Mouse (Mus musculus): ENCODE data around the gene Gm2a. TPM values are rescaled to one million over a fixed set of nuclear protein-coding genes. Genes with fewer than 3 reads are reported as not detected.
"Not testable (repeated sequence)": the region's sequence is repeated elsewhere in the genome, so short reads cannot be mapped to it uniquely, and the experiment has no call there.

Gene Gm2a
- polyA plus RNA-seq, 1 experiment from 2014 or later: 15.4 TPM

DNA sequence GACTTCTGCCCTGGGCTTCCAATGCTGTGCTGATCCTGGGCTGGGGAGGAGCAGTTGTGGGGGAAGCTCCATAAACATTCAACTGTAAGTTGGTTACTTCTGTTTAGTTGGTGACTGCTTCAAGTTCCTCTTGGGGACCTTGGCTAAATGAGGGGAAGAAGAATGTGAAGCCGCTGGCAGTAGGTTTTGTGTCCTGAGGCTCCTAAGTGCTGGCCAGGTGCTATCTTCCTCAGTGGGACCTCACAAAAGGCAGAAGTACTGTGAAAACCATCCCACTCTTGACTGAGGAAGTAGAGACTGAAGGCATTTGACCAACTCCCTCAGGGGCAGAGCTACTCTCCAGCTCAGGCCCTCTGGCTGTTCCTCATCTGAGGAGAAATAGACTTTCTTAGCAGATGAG is 8.7 kb downstream of the Gm2a start:
- WGBS: 90% methylated on average over 1 of the region's 1 CpGs
- no peak for ATAC-seq (ENCODE audit: insufficient read depth)
- TF ChIP-seq CTCF (IDR thresholded peaks at IDR 0.05; ENCODE audit: low read depth): no peak
- Histone ChIP-seq H3K4me1 (ENCODE audit: insufficient read depth) (no peaks in the 10 kb centered on the region), H3K36me3 (ENCODE audit: insufficient read depth) (no peaks in the 10 kb centered on the region), H3K27me3 (ENCODE audit: insufficient read depth, low read length) (no peaks in the 10 kb centered on the region), H3K4me2 (no peak overlapping the region), H3K4me3 (ENCODE audit: low read depth, low read length) (no peak overlapping the region), H3K9ac (no peak overlapping the region), H3K27ac (ENCODE audit: low read depth) (no peak overlapping the region), H3K9me3 (ENCODE audit: low read depth, low read length) (no peaks in the 10 kb centered on the region)
- DNase-seq: no peak

DNA sequence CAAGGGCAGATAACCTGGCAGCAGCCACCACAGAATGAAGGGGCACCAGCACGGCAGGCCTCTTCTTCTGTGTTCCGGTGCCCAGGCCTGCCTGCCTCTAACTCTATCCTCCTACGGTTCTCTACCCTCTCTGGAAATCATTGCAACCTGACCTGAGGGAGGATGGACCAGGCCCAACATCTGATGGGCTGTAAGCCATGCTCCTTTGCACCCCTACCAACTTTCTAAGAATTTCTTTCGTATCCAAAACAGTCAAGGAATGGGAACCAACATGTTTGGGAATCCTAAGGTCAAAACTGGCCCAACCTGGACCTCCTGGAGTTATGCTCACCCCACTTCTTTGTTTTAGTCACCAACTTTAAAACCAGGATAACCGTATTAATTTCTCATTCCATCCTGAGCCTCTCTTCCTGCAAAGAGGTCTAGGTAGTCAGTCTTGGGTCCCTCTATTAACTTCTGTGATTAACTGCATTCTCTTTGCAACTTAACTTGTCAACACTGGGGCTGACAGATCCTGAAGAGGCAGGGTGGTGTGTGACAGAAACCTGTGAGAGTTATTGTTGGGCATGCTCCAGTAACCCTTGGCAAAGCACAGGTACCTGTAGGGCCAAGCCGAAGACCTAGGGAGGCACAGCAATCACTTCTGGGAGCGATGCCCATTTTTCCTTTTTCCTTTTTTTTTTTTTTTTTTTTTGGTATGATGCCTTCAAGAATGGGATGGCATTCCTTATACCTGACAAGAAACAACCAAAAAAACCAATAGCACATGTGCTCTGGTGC is 11.8 kb downstream of the Gm2a start:
- ATAC-seq (ENCODE audit: insufficient read depth) (no peak), DNase-seq (no peak)
- H3K4me2 ChIP-seq: no peak overlapping the region
- 88% methylated on average over 7 of the region's 7 CpGs for WGBS
- H3K27ac ChIP-seq (ENCODE audit: low read depth): no peak overlapping the region
- no peak for TF ChIP-seq CTCF (IDR thresholded peaks at IDR 0.05; ENCODE audit: low read depth)
- no peak overlapping the region for H3K9ac ChIP-seq
- H3K4me3 ChIP-seq (ENCODE audit: low read depth, low read length): no peak overlapping the region
- H3K4me1 ChIP-seq (ENCODE audit: insufficient read depth): 0 out of 2 replicates have a peak, but pooled peaks cover 3% of the 10 kb centered on the region
- no peaks in the 10 kb centered on the region for H3K36me3 ChIP-seq (ENCODE audit: insufficient read depth)
- H3K27me3 ChIP-seq (ENCODE audit: insufficient read depth, low read length): no peaks in the 10 kb centered on the region
- no peaks in the 10 kb centered on the region for H3K9me3 ChIP-seq (ENCODE audit: low read depth, low read length)

DNA sequence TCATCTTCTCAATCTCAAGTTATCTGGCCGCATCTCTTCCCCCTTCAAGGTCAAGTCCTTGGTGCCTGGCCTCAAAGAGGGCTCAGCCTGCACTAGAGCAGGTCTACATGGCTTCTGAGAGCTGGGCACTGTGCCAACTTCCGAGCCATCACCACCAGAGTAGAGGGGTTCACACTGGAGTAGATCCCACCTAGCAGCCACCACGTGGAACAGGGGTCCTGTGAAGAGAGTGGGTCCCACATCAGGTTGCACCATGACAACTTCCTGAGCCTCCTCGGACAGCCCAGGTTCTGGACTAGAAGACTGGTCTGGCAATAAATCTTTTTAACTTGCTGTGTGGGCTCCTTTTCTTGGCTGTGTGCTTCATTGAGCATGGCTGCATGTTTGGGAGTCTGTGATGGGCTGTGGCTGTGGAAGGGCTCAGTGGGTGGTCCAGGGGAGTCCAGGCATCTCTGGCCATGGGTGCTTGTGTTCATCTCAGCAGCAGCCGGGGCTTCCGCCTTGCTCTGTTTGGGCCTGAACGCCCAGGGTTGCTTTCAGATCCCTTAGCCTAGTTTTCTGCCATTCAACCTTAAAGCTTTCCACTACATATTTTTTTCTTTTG is 12.8 kb downstream of the Gm2a start:
- no peak for TF ChIP-seq CTCF (IDR thresholded peaks at IDR 0.05; ENCODE audit: low read depth)
- H3K36me3 ChIP-seq (ENCODE audit: insufficient read depth): no peaks in the 10 kb centered on the region
- WGBS: 46% methylated on average over 7 of the region's 7 CpGs
- no peaks in the 10 kb centered on the region for H3K9me3 ChIP-seq (ENCODE audit: low read depth, low read length)
- H3K4me1 ChIP-seq (ENCODE audit: insufficient read depth): 0 out of 2 replicates have a peak, but pooled peaks cover 3% of the 10 kb centered on the region
- DNase-seq (peak; percentile 53), ATAC-seq (ENCODE audit: insufficient read depth) (peak; percentile 83)
- H3K27me3 ChIP-seq (ENCODE audit: insufficient read depth, low read length): no peaks in the 10 kb centered on the region
- H3K4me3 ChIP-seq (ENCODE audit: low read depth, low read length): no peak overlapping the region
- no peak overlapping the region for H3K9ac ChIP-seq
- H3K4me2 ChIP-seq: no peak overlapping the region
- H3K27ac ChIP-seq (ENCODE audit: low read depth): no peak overlapping the region

DNA sequence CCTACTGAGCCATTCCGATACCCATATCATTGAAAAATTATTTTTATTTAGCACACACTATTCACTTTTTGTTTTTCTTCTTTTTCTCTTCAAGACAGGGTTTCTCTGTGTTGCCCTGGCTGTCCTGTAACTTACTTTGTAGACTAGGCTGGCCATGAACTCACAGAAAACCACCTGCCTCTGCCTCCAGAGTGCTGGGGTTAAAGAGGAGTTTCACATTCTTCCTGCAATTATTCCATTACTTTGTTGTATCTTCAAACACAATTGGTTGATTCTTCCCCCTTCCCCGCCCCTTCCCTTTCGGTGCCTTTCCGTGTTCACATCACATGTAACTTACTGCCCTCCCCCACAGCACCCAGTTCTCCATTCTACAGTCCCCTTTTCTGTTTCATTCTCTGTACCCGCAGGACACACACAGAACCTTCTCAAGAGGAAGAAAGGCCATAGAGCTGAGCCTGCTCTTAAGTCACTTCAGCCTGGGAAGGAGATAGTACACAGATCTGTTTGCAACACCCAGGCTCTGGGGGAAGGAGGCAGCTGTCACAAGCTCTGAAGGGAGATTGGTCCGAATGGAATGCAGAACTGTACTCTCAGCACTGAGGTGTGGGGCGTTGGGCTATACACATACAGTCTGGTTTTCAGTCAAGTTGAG is 15.4 kb downstream of the Gm2a start:
- Histone ChIP-seq H3K4me1 (ENCODE audit: insufficient read depth) (0 out of 2 replicates have a peak, but pooled peaks cover 3% of the 10 kb centered on the region), H3K4me3 (ENCODE audit: low read depth, low read length) (no peak overlapping the region), H3K36me3 (ENCODE audit: insufficient read depth) (no peaks in the 10 kb centered on the region), H3K9me3 (ENCODE audit: low read depth, low read length) (no peaks in the 10 kb centered on the region), H3K9ac (no peak overlapping the region), H3K4me2 (no peak overlapping the region), H3K27ac (ENCODE audit: low read depth) (peak overlapping the region; percentile 70), H3K27me3 (ENCODE audit: insufficient read depth, low read length) (no peaks in the 10 kb centered on the region)
- ATAC-seq (ENCODE audit: insufficient read depth): peak; percentile 51; the same call in 1 of the 2 replicates
- peak; percentile 44 for DNase-seq
- 40% methylated on average over 7 of the region's 7 CpGs for WGBS
- TF ChIP-seq CTCF (IDR thresholded peaks at IDR 0.05; ENCODE audit: low read depth): no peak

DNA sequence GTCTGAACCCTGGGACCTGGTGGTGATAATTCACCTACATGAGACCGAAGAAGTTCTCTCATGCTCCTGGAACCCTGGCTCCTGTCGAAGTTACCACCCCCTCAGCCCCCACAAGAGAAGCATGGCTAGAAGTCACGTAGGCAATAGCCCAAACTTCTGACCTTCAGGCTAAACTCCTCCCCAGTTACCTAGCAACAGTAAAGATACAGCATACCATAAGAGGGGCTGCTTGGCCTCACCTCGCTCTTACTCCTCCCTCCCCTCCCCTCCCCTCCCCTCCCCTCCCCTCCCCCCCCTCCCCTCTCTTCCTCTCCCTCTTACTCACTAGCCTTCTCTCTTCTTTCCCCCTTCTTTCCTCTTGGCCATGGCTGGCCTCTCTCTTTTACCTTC is 15.9 kb downstream of the Gm2a start:
- not testable (repeated sequence) for H3K9ac ChIP-seq; H3K36me3 ChIP-seq (ENCODE audit: insufficient read depth); H3K27me3 ChIP-seq (ENCODE audit: insufficient read depth, low read length); ATAC-seq (ENCODE audit: insufficient read depth); H3K4me2 ChIP-seq; H3K9me3 ChIP-seq (ENCODE audit: low read depth, low read length); DNase-seq; H3K4me1 ChIP-seq (ENCODE audit: insufficient read depth); H3K4me3 ChIP-seq (ENCODE audit: low read depth, low read length)
- WGBS: 12% methylated on average over 4 of the region's 4 CpGs
- peak overlapping the region; percentile 70 for H3K27ac ChIP-seq (ENCODE audit: low read depth)

DNA sequence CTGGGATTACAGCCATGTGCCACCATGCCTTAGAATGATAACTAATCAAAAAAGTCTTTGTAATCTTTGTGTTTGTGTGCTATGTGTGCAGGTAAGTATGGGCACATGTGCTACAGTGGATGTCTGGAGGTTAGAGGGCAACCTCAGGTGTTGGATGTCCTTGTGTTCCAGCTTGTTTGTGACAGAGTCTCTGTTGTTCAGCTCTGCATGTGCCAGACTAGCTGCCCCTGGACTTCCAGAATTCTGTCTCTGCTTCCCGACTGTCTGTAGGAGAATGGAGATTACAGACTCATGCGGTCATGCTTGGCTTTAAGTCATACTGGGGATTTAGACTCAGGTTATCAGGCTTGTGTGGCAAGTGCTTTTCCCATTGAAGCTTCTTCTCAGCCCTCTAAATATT is 16.4 kb downstream of the Gm2a start:
- Histone ChIP-seq H3K36me3 (ENCODE audit: insufficient read depth) (no peaks in the 10 kb centered on the region), H3K27ac (ENCODE audit: low read depth) (no peak overlapping the region), H3K27me3 (ENCODE audit: insufficient read depth, low read length) (no peaks in the 10 kb centered on the region), H3K4me1 (ENCODE audit: insufficient read depth) (0 out of 2 replicates have a peak, but pooled peaks cover 3% of the 10 kb centered on the region), H3K9me3 (ENCODE audit: low read depth, low read length) (no peaks in the 10 kb centered on the region), H3K4me3 (ENCODE audit: low read depth, low read length) (no peak overlapping the region), H3K9ac (no peak overlapping the region), H3K4me2 (no peak overlapping the region)
- no peak for TF ChIP-seq CTCF (IDR thresholded peaks at IDR 0.05; ENCODE audit: low read depth)
- DNase-seq (no peak), ATAC-seq (ENCODE audit: insufficient read depth) (no peak)
- 64% methylated on average over 2 of the region's 2 CpGs for WGBS

DNA sequence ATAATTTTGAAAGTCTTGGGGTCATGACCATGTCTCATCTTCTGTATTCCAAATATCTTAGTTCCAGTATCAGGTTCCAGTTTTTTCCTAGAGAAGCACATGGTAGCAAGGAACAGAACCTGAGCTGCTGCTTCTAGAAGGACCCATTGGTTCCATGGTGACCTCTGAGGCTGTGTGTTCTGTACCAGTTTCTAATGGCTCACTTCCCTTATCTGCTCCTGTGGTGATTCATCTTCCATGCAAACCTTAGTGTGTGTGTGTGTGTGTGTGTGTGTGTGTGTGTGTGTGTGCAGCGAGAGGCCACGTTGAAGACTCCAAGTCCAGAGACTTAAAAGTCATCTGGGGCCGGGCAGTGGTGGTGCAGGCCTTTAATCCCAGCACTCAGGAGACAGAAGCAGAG is 18.1 kb downstream of the Gm2a start:
- Histone ChIP-seq H3K27ac (ENCODE audit: low read depth) (no peak overlapping the region), H3K4me3 (ENCODE audit: low read depth, low read length) (no peak overlapping the region), H3K4me1 (ENCODE audit: insufficient read depth) (0 out of 2 replicates have a peak, but pooled peaks cover 3% of the 10 kb centered on the region), H3K9me3 (ENCODE audit: low read depth, low read length) (no peaks in the 10 kb centered on the region), H3K4me2 (no peak overlapping the region), H3K9ac (no peak overlapping the region), H3K27me3 (ENCODE audit: insufficient read depth, low read length) (no peaks in the 10 kb centered on the region), H3K36me3 (ENCODE audit: insufficient read depth) (no peaks in the 10 kb centered on the region)
- 88% methylated on average over 3 of the region's 3 CpGs for WGBS
- ATAC-seq (ENCODE audit: insufficient read depth) (no peak), DNase-seq (no peak)
- TF ChIP-seq CTCF (IDR thresholded peaks at IDR 0.05; ENCODE audit: low read depth): no peak

All from lung, embryonic 14.5 days (tissue).